Mouse (Mus musculus) gonadal fat pad, adult 2 months (tissue): Measurements from ENCODE around the gene Ltbp1. TPM values are rescaled to one million over a fixed set of nuclear protein-coding genes. Genes with fewer than 3 reads are reported as not detected.
"Not testable (repeated sequence)": the region's sequence is repeated elsewhere in the genome, so short reads cannot be mapped to it uniquely, and the experiment has no call there.

Source experiments
- DNase-seq: peaks from one replicate; pipeline ENCODE4 v3.0.0-alpha.2; 2012; ENCODE audit warnings: low read depth
- polyA plus RNA-seq: library from polyadenylated mRNA; depleted of rRNA; stranded (reverse); fragments of >200 nt; gene quantifications from 2 replicates; pipeline ENCODE4 v1.2.3, GENCODE M21; 2012

Gene Ltbp1
- polyA plus RNA-seq, 1 experiment, result 12.3 TPM

- DNase-seq, result no peak
Observed at GRCm38 (mm10) chr17:75110252-75111205, 105.2 kb downstream of the Ltbp1 start.

- no peak for DNase-seq
Observed at GRCm38 (mm10) chr17:75115594-75115993, 110.2 kb downstream of the Ltbp1 start.

- DNase-seq, result no peak
Observed at GRCm38 (mm10) chr17:75118896-75119295, 113.5 kb downstream of the Ltbp1 start.

GRCm38 (mm10) chr17:75119422-75119821 lies 114.1 kb downstream of the Ltbp1 start:
- DNase-seq, result no peak

- DNase-seq, result no peak
Observed at GRCm38 (mm10) chr17:75120071-75120470, 114.7 kb downstream of the Ltbp1 start.

GRCm38 (mm10) chr17:75122584-75123282 lies 117.4 kb downstream of the Ltbp1 start:
- DNase-seq, result no peak

GRCm38 (mm10) chr17:75128337-75128935 lies 123.1 kb downstream of the Ltbp1 start:
- no peak for DNase-seq

- DNase-seq, result no peak
Observed at GRCm38 (mm10) chr17:75133983-75134382, 128.6 kb downstream of the Ltbp1 start.

- no peak for DNase-seq
Observed at GRCm38 (mm10) chr17:75139731-75140130, 134.4 kb downstream of the Ltbp1 start.

GRCm38 (mm10) chr17:75142845-75143244 lies 137.5 kb downstream of the Ltbp1 start:
- not testable (repeated sequence) for DNase-seq

GRCm38 (mm10) chr17:75143927-75144326 lies 138.6 kb downstream of the Ltbp1 start:
- no peak for DNase-seq

GRCm38 (mm10) chr17:75147218-75147617 lies 141.8 kb downstream of the Ltbp1 start:
- peak; percentile 12 for DNase-seq

- no peak for DNase-seq
Observed at GRCm38 (mm10) chr17:75151800-75152199, 146.4 kb downstream of the Ltbp1 start.

GRCm38 (mm10) chr17:75153088-75153487 lies 147.7 kb downstream of the Ltbp1 start:
- DNase-seq, result no peak

GRCm38 (mm10) chr17:75158385-75158784 lies 153.0 kb downstream of the Ltbp1 start:
- no peak for DNase-seq

- no peak for DNase-seq
Observed at GRCm38 (mm10) chr17:75159066-75159787, 153.9 kb downstream of the Ltbp1 start.

GRCm38 (mm10) chr17:75161062-75161461 lies 155.7 kb downstream of the Ltbp1 start:
- DNase-seq, result no peak

- DNase-seq, result no peak
Observed at GRCm38 (mm10) chr17:75161931-75162330, 156.6 kb downstream of the Ltbp1 start.

GRCm38 (mm10) chr17:75164566-75164965 lies 159.2 kb downstream of the Ltbp1 start:
- no peak for DNase-seq

- DNase-seq, result no peak
Observed at GRCm38 (mm10) chr17:75168572-75169200, 163.3 kb downstream of the Ltbp1 start.

GRCm38 (mm10) chr17:75171659-75172058 lies 166.3 kb downstream of the Ltbp1 start:
- DNase-seq, result no peak
